Mouse (Mus musculus): ENCODE results near the gene Minar1.

DNA sequence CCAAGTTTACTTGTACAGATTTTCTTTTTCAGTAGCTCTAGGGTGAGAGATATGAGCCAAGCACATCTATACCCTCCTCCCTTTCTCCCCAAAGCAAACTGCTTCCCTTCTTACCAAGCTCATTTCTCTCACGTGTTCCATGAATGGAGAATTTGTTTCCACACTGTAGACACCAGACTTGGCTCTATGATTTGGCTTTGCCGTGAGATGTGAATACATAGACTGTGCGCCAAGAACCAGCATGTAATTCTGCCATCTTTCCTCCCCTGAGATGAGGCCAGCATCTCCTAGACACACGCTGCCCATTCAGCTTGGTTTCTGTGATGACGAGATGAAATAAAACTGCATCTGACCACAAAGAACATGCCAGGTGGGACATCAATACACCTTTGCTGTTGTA is 44.5 kb downstream of the Minar1 start:
- TF ChIP-seq CTCF (IDR thresholded peaks at IDR 0.05; ENCODE audit: extremely low read depth, insufficient read depth, low read length) (no peak), POLR2A (IDR thresholded peaks at IDR 0.05; ENCODE audit: extremely low read depth, insufficient read depth, low read length) (no peak)

Data from cortical plate, adult 2 months (tissue).